ENCODE assay signal across 28 mouse cellular contexts in the genomic region with DNA sequence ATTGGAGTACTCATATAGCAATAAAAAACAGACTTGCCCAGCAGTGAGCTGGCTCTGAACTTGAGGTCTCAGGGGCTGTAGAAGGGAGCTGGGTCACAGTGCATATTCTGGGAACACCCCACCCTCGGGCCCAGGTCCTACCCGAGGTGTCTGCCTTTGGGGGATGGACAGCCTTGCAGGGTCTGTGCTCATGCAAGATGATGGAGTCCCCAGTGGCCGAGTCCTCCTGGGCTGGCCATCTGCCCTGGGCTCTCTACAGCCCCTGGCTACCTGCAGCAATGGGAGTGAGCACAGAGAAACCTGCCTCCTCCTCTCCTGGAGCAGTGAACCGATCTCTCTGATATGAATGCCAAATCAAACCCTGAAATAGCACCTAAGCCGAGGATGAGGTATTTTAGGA.
DNase-seq lines count a peak whose midpoint lies in the region; ATAC-seq lines count a peak whose summit lies in the region.
"Had no signal": no experiment of that assay in that cellular context is flagged by ENCODE, and none has a peak within 500 bp of the region (broad histone marks: within the 10 kb centered on the region; RNA-seq: fewer than 3 reads in every experiment).

No protein-coding gene starts in this region.

- H3K4me3 ChIP-seq in limb, embryonic 12.5 days (replicated peaks) = no peak overlapping the region
- no peak overlapping the region for H3K4me3 ChIP-seq in limb, embryonic 10.5 days
- no peak overlapping the region for H3K4me3 ChIP-seq in midbrain, embryonic 11.5 days (ENCODE audit: low read depth, low read length)
- H3K4me3 ChIP-seq: embryonic facial prominence, embryonic 10.5 days; embryonic facial prominence, embryonic 13.5 days; erythroblast, embryonic 14.5 days; forebrain, embryonic 12.5 days; forebrain, embryonic 15.5 days; gastrocnemius, adult 2 months; heart, embryonic 10.5 days; heart, embryonic 13.5 days had no signal

- H3K27ac ChIP-seq in limb, embryonic 12.5 days = no peak overlapping the region
- no peak overlapping the region for H3K27ac ChIP-seq in limb, embryonic 10.5 days
- no peak overlapping the region for H3K27ac ChIP-seq in midbrain, embryonic 11.5 days (ENCODE audit: low read depth, low read length)
- H3K27ac ChIP-seq: embryonic facial prominence, embryonic 10.5 days; embryonic facial prominence, embryonic 13.5 days; forebrain, embryonic 12.5 days; forebrain, embryonic 15.5 days; gastrocnemius, adult 2 months; heart, embryonic 10.5 days; heart, embryonic 13.5 days; hindbrain, embryonic 14.5 days; hindbrain, postnatal 0 days had no signal

- peaks cover 35% of the 10 kb centered on the region for H3K27me3 ChIP-seq in limb, embryonic 12.5 days
- peaks cover 9% of the 10 kb centered on the region for H3K27me3 ChIP-seq in limb, embryonic 10.5 days (ENCODE audit: low read depth, poor library complexity, severe bottlenecking)
- no peaks in the 10 kb centered on the region for H3K27me3 ChIP-seq in midbrain, embryonic 11.5 days (ENCODE audit: control insufficient read depth, insufficient read depth, low read length)
- H3K27me3 ChIP-seq: forebrain, embryonic 15.5 days had no signal

- no peak for ATAC-seq in limb, embryonic 12.5 days (ENCODE audit: insufficient number of reproducible peaks, insufficient read depth, low FRiP score, low TSS enrichment, low read depth)
- no peak for ATAC-seq in midbrain, embryonic 11.5 days (ENCODE audit: low FRiP score)
- ATAC-seq: CD4-positive, CD25-positive, alpha-beta regulatory T cell, adult 4 months; hindbrain, postnatal 0 days; inflammation-experienced regulatory T-cells, adult 6 months; intestine, embryonic 16.5 days had no signal

- H3K9ac ChIP-seq in limb, embryonic 12.5 days (replicated peaks) = 0 out of 2 replicates have a peak overlapping the region, but pooled peaks have one; percentile 0
- no peak overlapping the region; the same call in 1 of the 2 replicates for H3K9ac ChIP-seq in midbrain, embryonic 11.5 days (ENCODE audit: low read length)
- H3K9ac ChIP-seq: embryonic facial prominence, embryonic 13.5 days; forebrain, embryonic 12.5 days; forebrain, embryonic 15.5 days; heart, embryonic 13.5 days; hindbrain, embryonic 14.5 days had no signal

- H3K4me1 ChIP-seq in limb, embryonic 12.5 days (replicated peaks) = no peaks in the 10 kb centered on the region
- H3K4me1 ChIP-seq in limb, embryonic 10.5 days = no peaks in the 10 kb centered on the region
- no peaks in the 10 kb centered on the region for H3K4me1 ChIP-seq in midbrain, embryonic 11.5 days (ENCODE audit: control insufficient read depth, insufficient read depth, low read length)
- H3K4me1 ChIP-seq: embryonic facial prominence, embryonic 10.5 days; embryonic facial prominence, embryonic 13.5 days; forebrain, embryonic 12.5 days; forebrain, embryonic 15.5 days; heart, embryonic 10.5 days; heart, embryonic 13.5 days had no signal

- peak; percentile 19 to 23 for DNase-seq in cerebellum, postnatal 14 days
- DNase-seq in cerebellum, adult 9-11 months = no peak
- DNase-seq in limb, embryonic 10.5 days (ENCODE audit: low spot score) = no peak
- DNase-seq in brain, adult 2 months (ENCODE audit: low read depth, low spot score) = peak; percentile 42
- no peak for DNase-seq in midbrain, embryonic 11.5 days (ENCODE audit: low spot score, missing footprints)
- DNase-seq: adrenal gland, adult 2 months; adrenal gland, postnatal 14 days; cerebellum, adult 18-20 months; cerebellum, adult 9-10 months; embryo, embryonic 11 days; gastrocnemius, adult 2 months; gastrocnemius, postnatal 14 days; heart, adult 18-20 months; heart, postnatal 14 days; heart, postnatal 4 days had no signal

- 75% methylated on average over 5 of the region's 5 CpGs for WGBS in limb, embryonic 12.5 days
- WGBS in limb, embryonic 10.5 days = 71% methylated on average over 5 of the region's 5 CpGs
- WGBS in midbrain, embryonic 11.5 days = 71% methylated on average over 5 of the region's 5 CpGs

- no peaks in the 10 kb centered on the region for H3K9me3 ChIP-seq in limb, embryonic 12.5 days
- H3K9me3 ChIP-seq in limb, embryonic 10.5 days (replicated peaks) = no peaks in the 10 kb centered on the region
- no peaks in the 10 kb centered on the region for H3K9me3 ChIP-seq in midbrain, embryonic 11.5 days (ENCODE audit: control insufficient read depth, low read length)
- H3K9me3 ChIP-seq: embryonic facial prominence, embryonic 10.5 days; embryonic facial prominence, embryonic 13.5 days; forebrain, embryonic 12.5 days; forebrain, embryonic 15.5 days; heart, embryonic 10.5 days; heart, embryonic 13.5 days had no signal

- H3K36me3 ChIP-seq in limb, embryonic 12.5 days = no peaks in the 10 kb centered on the region
- no peaks in the 10 kb centered on the region for H3K36me3 ChIP-seq in limb, embryonic 10.5 days
- no peaks in the 10 kb centered on the region for H3K36me3 ChIP-seq in midbrain, embryonic 11.5 days (ENCODE audit: control insufficient read depth, insufficient read depth, low read length)
- H3K36me3 ChIP-seq: embryonic facial prominence, embryonic 10.5 days; embryonic facial prominence, embryonic 13.5 days; forebrain, embryonic 12.5 days; forebrain, embryonic 15.5 days; heart, embryonic 10.5 days; heart, embryonic 13.5 days had no signal

- H3K4me2 ChIP-seq in limb, embryonic 12.5 days = no peak overlapping the region
- H3K4me2 ChIP-seq in midbrain, embryonic 11.5 days = no peak overlapping the region
- H3K4me2 ChIP-seq: embryonic facial prominence, embryonic 13.5 days; forebrain, embryonic 12.5 days; forebrain, embryonic 15.5 days; heart, embryonic 13.5 days; hindbrain, embryonic 14.5 days had no signal

Comparison
In these comparisons a context has a peak if more than half of its experiments do, and no peak if none do; other contexts are left out.
1. DNase-seq: peak in cerebellum, postnatal 14 days (2 of 2) and brain, adult 2 months (single experiment); none in cerebellum, adult 9-11 months (single experiment), limb, embryonic 10.5 days (single experiment) and midbrain, embryonic 11.5 days (single experiment).